Mouse (Mus musculus): ENCODE measurements around the gene Prr5l.

- TF ChIP-seq FOSL1 (IDR thresholded peaks at IDR 0.05; ENCODE audit: insufficient read depth, low read length, poor library complexity, severe bottlenecking) (no peak), CTCF (IDR thresholded peaks at IDR 0.05; ENCODE audit: control insufficient read depth, insufficient read depth, insufficient read length) (no peak), MYOD1 (IDR thresholded peaks at IDR 0.05; ENCODE audit: control insufficient read depth, insufficient read length, low read depth) (no peak), MAX (IDR thresholded peaks at IDR 0.05) (no peak), USF1 (IDR thresholded peaks at IDR 0.05; ENCODE audit: low read depth) (no peak), MYOG (IDR thresholded peaks at IDR 0.05; ENCODE audit: control insufficient read depth, extremely low read depth, insufficient read length) (no peak), CEBPB (IDR thresholded peaks at IDR 0.05; ENCODE audit: low read depth) (no peak)
These were observed 80.6 kb downstream of the Prr5l start for GRCm38 (mm10) chr2:101802240-101802639.
